Mouse (Mus musculus) right cerebral cortex, postnatal 10 days (tissue): ENCODE data around the gene Arl8b.

Experiments
- DNase-seq, 2 experiments: peaks; one replicate each; pipeline ENCODE4 v3.0.0; 2021; ENCODE audit warnings: low spot score in 2 of 2

Gene Arl8b

GRCm38 (mm10) chr6:108782526-108783183, at the start of gene Arl8b:
TSS of gene Arl8b (plus strand) at chr6:108783099.
- peak; percentile 95 to 97 for DNase-seq

GRCm38 (mm10) chr6:108735910-108736750, 46.8 kb upstream of the Arl8b start:
- peak; percentile 87 to 90 for DNase-seq

GRCm38 (mm10) chr6:108738463-108739203, 44.3 kb upstream of the Arl8b start:
- DNase-seq, result peak; percentile 69 to 84

- DNase-seq, result no peak
These were observed 42.3 kb upstream of the Arl8b start for GRCm38 (mm10) chr6:108740579-108740978.

- DNase-seq, result peak; percentile 52 to 61
These were observed 39.2 kb upstream of the Arl8b start for GRCm38 (mm10) chr6:108743730-108744129.

- no peak for DNase-seq
These were observed 31.6 kb upstream of the Arl8b start for GRCm38 (mm10) chr6:108751324-108751723.

- peak; percentile 35 to 51 for DNase-seq
These were observed 30.5 kb upstream of the Arl8b start for GRCm38 (mm10) chr6:108752395-108752794.

- no peak for DNase-seq
These were observed 29.4 kb upstream of the Arl8b start for GRCm38 (mm10) chr6:108753536-108753935.

- no peak for DNase-seq
These were observed 28.5 kb upstream of the Arl8b start for GRCm38 (mm10) chr6:108754376-108754775.

- no peak for DNase-seq
These were observed 27.0 kb upstream of the Arl8b start for GRCm38 (mm10) chr6:108755936-108756335.

GRCm38 (mm10) chr6:108758997-108759697, 23.8 kb upstream of the Arl8b start:
- no peak for DNase-seq

- peak in 1 of 2 experiments; percentile 40 for DNase-seq
These were observed 23.2 kb upstream of the Arl8b start for GRCm38 (mm10) chr6:108759698-108760039.

GRCm38 (mm10) chr6:108770880-108771279, 12.0 kb upstream of the Arl8b start:
- no peak for DNase-seq

GRCm38 (mm10) chr6:108772913-108773312, 10.0 kb upstream of the Arl8b start:
- peak; percentile 82 to 91 for DNase-seq

- no peak for DNase-seq
These were observed 9.4 kb upstream of the Arl8b start for GRCm38 (mm10) chr6:108773480-108773879.

GRCm38 (mm10) chr6:108776274-108776673, 6.6 kb upstream of the Arl8b start:
- DNase-seq, result no peak

- no peak for DNase-seq
These were observed 5.2 kb upstream of the Arl8b start for GRCm38 (mm10) chr6:108777560-108778287.

- no peak for DNase-seq
These were observed 4.5 kb upstream of the Arl8b start for GRCm38 (mm10) chr6:108778399-108778798.

GRCm38 (mm10) chr6:108781865-108782264, 1.0 kb upstream of the Arl8b start:
- DNase-seq, result peak in 1 of 2 experiments; percentile 32

- DNase-seq, result peak; percentile 55 to 58
These were observed 434 bp downstream of the Arl8b start for GRCm38 (mm10) chr6:108783184-108783881.
